Mouse (Mus musculus): ENCODE results near the gene Tmem132b. TPM values are rescaled to one million over a fixed set of nuclear protein-coding genes. Genes with fewer than 3 reads are reported as not detected.
A peak's percentile ranks its signal among the peaks of the same experiment; 100 is the strongest.

The Tmem132b gene
- total RNA-seq, 2 experiments from 2014 or later, result 135 to 141 TPM

GRCm38 (mm10) chr5:125520930-125521590 is 10.5 kb upstream of the Tmem132b start:
- Histone ChIP-seq H3K4me3 (0 out of 2 replicates have a peak overlapping the region, but pooled peaks have one; percentile 14), H3K27ac (peak overlapping the region; percentile 75; the same call in 1 of the 2 replicates)
- no peak for DNase-seq (ENCODE audit: extremely low spot score in 1 of 2, low spot score in 2 of 2)
- peak; percentile 9 for TF ChIP-seq CTCF (IDR thresholded peaks at IDR 0.05)
- intact Hi-C loops (cut with DNase I), result loop anchor here (10.0 kb wide), 3 partner anchors 1124 to 1964 kb away; no protein-coding TSS in a partner anchor

- intact Hi-C loops (cut with DNase I), result loop anchor here (10.0 kb wide), 3 partner anchors 1121 to 1961 kb away; no protein-coding TSS in a partner anchor
- DNase-seq (ENCODE audit: extremely low spot score in 1 of 2, low spot score in 2 of 2), result no peak
- Histone ChIP-seq H3K27ac (no peak overlapping the region), H3K4me3 (no peak overlapping the region)
- TF ChIP-seq CTCF (IDR thresholded peaks at IDR 0.05), result no peak
Observed at GRCm38 (mm10) chr5:125523361-125523760, 8.2 kb upstream of the Tmem132b start.

GRCm38 (mm10) chr5:125525516-125525915 is 6.1 kb upstream of the Tmem132b start:
- intact Hi-C loops (cut with DNase I), result loop anchor here (5.0 to 10.0 kb wide), 4 partner anchors 677 to 1959 kb away; no protein-coding TSS in a partner anchor
- Histone ChIP-seq H3K4me3 (no peak overlapping the region), H3K27ac (no peak overlapping the region)
- TF ChIP-seq CTCF (IDR thresholded peaks at IDR 0.05), result peak; percentile 56
- DNase-seq (ENCODE audit: extremely low spot score in 1 of 2, low spot score in 2 of 2), result no peak

GRCm38 (mm10) chr5:125526464-125526863 is 5.1 kb upstream of the Tmem132b start:
- TF ChIP-seq CTCF (IDR thresholded peaks at IDR 0.05), result peak; percentile 54
- intact Hi-C loops (cut with DNase I), result loop anchor here (5.0 to 10.0 kb wide), 4 partner anchors 676 to 1958 kb away; no protein-coding TSS in a partner anchor
- Histone ChIP-seq H3K27ac (no peak overlapping the region), H3K4me3 (no peak overlapping the region)
- DNase-seq (ENCODE audit: extremely low spot score in 1 of 2, low spot score in 2 of 2), result no peak

- DNase-seq (ENCODE audit: extremely low spot score in 1 of 2, low spot score in 2 of 2), result peak; percentile 81 to 90
- TF ChIP-seq CTCF (IDR thresholded peaks at IDR 0.05), result peak; percentile 99
- intact Hi-C loops (cut with DNase I), result loop anchor here (2.0 to 10.0 kb wide), 6 partner anchors 673 to 1956 kb away; no protein-coding TSS in a partner anchor
- Histone ChIP-seq H3K4me3 (no peak overlapping the region), H3K27ac (no peak overlapping the region)
Observed at GRCm38 (mm10) chr5:125529109-125529508, 2.5 kb upstream of the Tmem132b start.

- DNase-seq (ENCODE audit: extremely low spot score in 1 of 2, low spot score in 2 of 2), result peak; percentile 78 to 80
- Histone ChIP-seq H3K27ac (peak overlapping the region; percentile 92), H3K4me3 (peak overlapping the region; percentile 82)
- intact Hi-C loops (cut with DNase I), result loop anchor here (1.0 to 10.0 kb wide), 10 partner anchors 175 to 1201 kb away; no protein-coding TSS in a partner anchor
- TF ChIP-seq CTCF (IDR thresholded peaks at IDR 0.05), result no peak
Observed at GRCm38 (mm10) chr5:125532191-125532544, 594 bp downstream of the Tmem132b start.

- Histone ChIP-seq H3K27ac (peak overlapping the region; percentile 94), H3K4me3 (peak overlapping the region; percentile 82)
- no peak for TF ChIP-seq CTCF (IDR thresholded peaks at IDR 0.05)
- DNase-seq (ENCODE audit: extremely low spot score in 1 of 2, low spot score in 2 of 2), result no peak
- intact Hi-C loops (cut with DNase I), result loop anchor here (1.0 to 10.0 kb wide), 11 partner anchors 46 to 1201 kb away; no protein-coding TSS in a partner anchor
Observed at GRCm38 (mm10) chr5:125532545-125533224, 1.1 kb downstream of the Tmem132b start.

GRCm38 (mm10) chr5:125533225-125533900 is 1.8 kb downstream of the Tmem132b start:
- no peak for TF ChIP-seq CTCF (IDR thresholded peaks at IDR 0.05)
- DNase-seq (ENCODE audit: extremely low spot score in 1 of 2, low spot score in 2 of 2), result peak; percentile 55 to 61
- intact Hi-C loops (cut with DNase I), result loop anchor here (1.0 to 10.0 kb wide), 9 partner anchors 45 to 804 kb away; no protein-coding TSS in a partner anchor
- Histone ChIP-seq H3K4me3 (peak overlapping the region; percentile 82), H3K27ac (peak overlapping the region; percentile 94)

- intact Hi-C loops (cut with DNase I), result loop anchor here (5.0 to 10.0 kb wide), 7 partner anchors 173 to 803 kb away; no protein-coding TSS in a partner anchor
- DNase-seq (ENCODE audit: extremely low spot score in 1 of 2, low spot score in 2 of 2), result peak in 1 of 2 experiments; percentile 55
Observed at GRCm38 (mm10) chr5:125534168-125534610, 2.6 kb downstream of the Tmem132b start.

GRCm38 (mm10) chr5:125534611-125535324 is 3.2 kb downstream of the Tmem132b start:
- TF ChIP-seq CTCF (IDR thresholded peaks at IDR 0.05), result no peak; the same call in 1 of the 2 replicates
- H3K27ac ChIP-seq, result peak overlapping the region; percentile 94
- intact Hi-C loops (cut with DNase I), result loop anchor here (5.0 to 10.0 kb wide), 7 partner anchors 173 to 803 kb away; no protein-coding TSS in a partner anchor
- DNase-seq (ENCODE audit: extremely low spot score in 1 of 2, low spot score in 2 of 2), result peak; percentile 73 to 76
- peak overlapping the region; percentile 82 for H3K4me3 ChIP-seq

More at GRCm38 (mm10) chr5:125534168-125534610, 2.6 kb downstream of the Tmem132b start:
- TF ChIP-seq CTCF (IDR thresholded peaks at IDR 0.05), result no peak
- Histone ChIP-seq H3K4me3 (peak overlapping the region; percentile 82), H3K27ac (peak overlapping the region; percentile 94)
